Mouse (Mus musculus): ENCODE measurements at regions not wholly inside any gene's neighbourhood (a gene's known extent, or its start where the extent isn't known, plus 50 kb on each side); places are given as distances from the start of the nearest gene placed in this dataset.

GRCm38 (mm10) chr13:33558927-33559326, 74.3 kb downstream of the Serpinb9g start:
- Histone ChIP-seq H3K9me3 (ENCODE audit: control insufficient read depth, insufficient read depth, low read depth, low read length) (no peaks in the 10 kb centered on the region), H3K4me1 (ENCODE audit: control insufficient read depth in 2 of 2, insufficient read depth in 2 of 2, low read length in 2 of 2, poor library complexity in 1 of 2) (no peaks in the 10 kb centered on the region), H3K9ac (ENCODE audit: insufficient read depth, low read depth, low read length, poor library complexity, severe bottlenecking) (no peak overlapping the region), H3K36me3 (ENCODE audit: control insufficient read depth, insufficient read depth, low read length, poor library complexity, severe bottlenecking) (no peaks in the 10 kb centered on the region), H3K27ac (ENCODE audit: insufficient read depth, low read depth, low read length, poor library complexity, severe bottlenecking) (no peak overlapping the region), H3K4me3 (ENCODE audit: insufficient read depth in 1 of 2, low read depth in 1 of 2, low read length in 2 of 2, poor library complexity in 1 of 2, severe bottlenecking in 1 of 2) (no peak overlapping the region)
- in situ Hi-C loops (cut with MboI; ENCODE audit: low sequenced_read_pairs in 2 of 2, unreplicated experiment in 2 of 2) = no loop called here
- no peak for DNase-seq (ENCODE audit: low read depth, low spot score)
- TF ChIP-seq MAFK (IDR thresholded peaks at IDR 0.05; ENCODE audit: insufficient read depth, low read depth, low read length) = no peak
- no peak for TF ChIP-seq HCFC1 (IDR thresholded peaks at IDR 0.05; ENCODE audit: borderline replicate concordance, insufficient read depth, low read length)
- TF ChIP-seq ZNF384 (IDR thresholded peaks at IDR 0.05; ENCODE audit: low read depth, low read length) = no peak
- no peak for TF ChIP-seq ZC3H11A (IDR thresholded peaks at IDR 0.05; ENCODE audit: borderline replicate concordance, low read depth, low read length)
- TF ChIP-seq CHD2 (IDR thresholded peaks at IDR 0.05; ENCODE audit: low read depth, low read length) = no peak

- Histone ChIP-seq H3K9me3 (ENCODE audit: control insufficient read depth, insufficient read depth, low read depth, low read length) (no peaks in the 10 kb centered on the region), H3K9ac (ENCODE audit: insufficient read depth, low read depth, low read length, poor library complexity, severe bottlenecking) (no peak overlapping the region), H3K4me1 (ENCODE audit: control insufficient read depth in 2 of 2, insufficient read depth in 2 of 2, low read length in 2 of 2, poor library complexity in 1 of 2) (no peaks in the 10 kb centered on the region), H3K4me3 (ENCODE audit: insufficient read depth in 1 of 2, low read depth in 1 of 2, low read length in 2 of 2, poor library complexity in 1 of 2, severe bottlenecking in 1 of 2) (no peak overlapping the region), H3K36me3 (ENCODE audit: control insufficient read depth, insufficient read depth, low read length, poor library complexity, severe bottlenecking) (no peaks in the 10 kb centered on the region), H3K27ac (ENCODE audit: insufficient read depth, low read depth, low read length, poor library complexity, severe bottlenecking) (no peak overlapping the region)
- in situ Hi-C loops (cut with MboI; ENCODE audit: low sequenced_read_pairs in 2 of 2, unreplicated experiment in 2 of 2) = no loop called here
- no peak for DNase-seq (ENCODE audit: low read depth, low spot score)
- TF ChIP-seq ZNF384 (IDR thresholded peaks at IDR 0.05; ENCODE audit: low read depth, low read length) = no peak
- TF ChIP-seq CHD2 (IDR thresholded peaks at IDR 0.05; ENCODE audit: low read depth, low read length) = no peak
- no peak for TF ChIP-seq MAFK (IDR thresholded peaks at IDR 0.05; ENCODE audit: insufficient read depth, low read depth, low read length)
- no peak for TF ChIP-seq ZC3H11A (IDR thresholded peaks at IDR 0.05; ENCODE audit: borderline replicate concordance, low read depth, low read length)
- no peak for TF ChIP-seq HCFC1 (IDR thresholded peaks at IDR 0.05; ENCODE audit: borderline replicate concordance, insufficient read depth, low read length)
Observed at GRCm38 (mm10) chr13:33559719-33560118, 75.1 kb downstream of the Serpinb9g start.

- TF ChIP-seq CHD2 (IDR thresholded peaks at IDR 0.05; ENCODE audit: low read depth, low read length) (no peak), ZNF384 (IDR thresholded peaks at IDR 0.05; ENCODE audit: low read depth, low read length) (no peak), MAFK (IDR thresholded peaks at IDR 0.05; ENCODE audit: insufficient read depth, low read depth, low read length) (no peak), ZC3H11A (IDR thresholded peaks at IDR 0.05; ENCODE audit: borderline replicate concordance, low read depth, low read length) (no peak), HCFC1 (IDR thresholded peaks at IDR 0.05; ENCODE audit: borderline replicate concordance, insufficient read depth, low read length) (no peak)
- no peaks in the 10 kb centered on the region for H3K4me1 ChIP-seq (ENCODE audit: control insufficient read depth in 2 of 2, insufficient read depth in 2 of 2, low read length in 2 of 2, poor library complexity in 1 of 2)
- H3K36me3 ChIP-seq (ENCODE audit: control insufficient read depth, insufficient read depth, low read length, poor library complexity, severe bottlenecking) = no peaks in the 10 kb centered on the region
- no peak for DNase-seq (ENCODE audit: low read depth, low spot score)
- H3K4me3 ChIP-seq (ENCODE audit: insufficient read depth in 1 of 2, low read depth in 1 of 2, low read length in 2 of 2, poor library complexity in 1 of 2, severe bottlenecking in 1 of 2) = no peak overlapping the region
- in situ Hi-C loops (cut with MboI; ENCODE audit: low sequenced_read_pairs in 2 of 2, unreplicated experiment in 2 of 2) = no loop called here
- no peak overlapping the region for H3K27ac ChIP-seq (ENCODE audit: insufficient read depth, low read depth, low read length, poor library complexity, severe bottlenecking)
- H3K9ac ChIP-seq (ENCODE audit: insufficient read depth, low read depth, low read length, poor library complexity, severe bottlenecking) = no peak overlapping the region
- no peaks in the 10 kb centered on the region for H3K9me3 ChIP-seq (ENCODE audit: control insufficient read depth, insufficient read depth, low read depth, low read length)
Observed at GRCm38 (mm10) chr13:33561625-33562024, 77.0 kb downstream of the Serpinb9g start.

- Histone ChIP-seq H3K27ac (ENCODE audit: insufficient read depth, low read depth, low read length, poor library complexity, severe bottlenecking) (no peak overlapping the region), H3K9me3 (ENCODE audit: control insufficient read depth, insufficient read depth, low read depth, low read length) (no peaks in the 10 kb centered on the region), H3K9ac (ENCODE audit: insufficient read depth, low read depth, low read length, poor library complexity, severe bottlenecking) (no peak overlapping the region), H3K4me1 (ENCODE audit: control insufficient read depth in 2 of 2, insufficient read depth in 2 of 2, low read length in 2 of 2, poor library complexity in 1 of 2) (no peaks in the 10 kb centered on the region), H3K4me3 (ENCODE audit: insufficient read depth in 1 of 2, low read depth in 1 of 2, low read length in 2 of 2, poor library complexity in 1 of 2, severe bottlenecking in 1 of 2) (no peak overlapping the region), H3K36me3 (ENCODE audit: control insufficient read depth, insufficient read depth, low read length, poor library complexity, severe bottlenecking) (no peaks in the 10 kb centered on the region)
- in situ Hi-C loops (cut with MboI; ENCODE audit: low sequenced_read_pairs in 2 of 2, unreplicated experiment in 2 of 2) = no loop called here
- TF ChIP-seq HCFC1 (IDR thresholded peaks at IDR 0.05; ENCODE audit: borderline replicate concordance, insufficient read depth, low read length) (no peak), ZNF384 (IDR thresholded peaks at IDR 0.05; ENCODE audit: low read depth, low read length) (no peak), MAFK (IDR thresholded peaks at IDR 0.05; ENCODE audit: insufficient read depth, low read depth, low read length) (no peak), CHD2 (IDR thresholded peaks at IDR 0.05; ENCODE audit: low read depth, low read length) (peak; percentile 30; the same call in 1 of the 2 replicates), ZC3H11A (IDR thresholded peaks at IDR 0.05; ENCODE audit: borderline replicate concordance, low read depth, low read length) (no peak)
- peak; percentile 17 for DNase-seq (ENCODE audit: low read depth, low spot score)
Observed at GRCm38 (mm10) chr13:33562928-33563327, 78.3 kb downstream of the Serpinb9g start.

- H3K4me3 ChIP-seq (ENCODE audit: insufficient read depth in 1 of 2, low read depth in 1 of 2, low read length in 2 of 2, poor library complexity in 1 of 2, severe bottlenecking in 1 of 2) = no peak overlapping the region
- H3K27ac ChIP-seq (ENCODE audit: insufficient read depth, low read depth, low read length, poor library complexity, severe bottlenecking) = no peak overlapping the region
- no peak overlapping the region for H3K9ac ChIP-seq (ENCODE audit: insufficient read depth, low read depth, low read length, poor library complexity, severe bottlenecking)
- H3K36me3 ChIP-seq (ENCODE audit: control insufficient read depth, insufficient read depth, low read length, poor library complexity, severe bottlenecking) = no peaks in the 10 kb centered on the region
- no peaks in the 10 kb centered on the region for H3K9me3 ChIP-seq (ENCODE audit: control insufficient read depth, insufficient read depth, low read depth, low read length)
- H3K4me1 ChIP-seq (ENCODE audit: control insufficient read depth in 2 of 2, insufficient read depth in 2 of 2, low read length in 2 of 2, poor library complexity in 1 of 2) = no peaks in the 10 kb centered on the region
- in situ Hi-C loops (cut with MboI; ENCODE audit: low sequenced_read_pairs in 2 of 2, unreplicated experiment in 2 of 2) = no loop called here
- DNase-seq (ENCODE audit: low read depth, low spot score) = no peak
- TF ChIP-seq MAFK (IDR thresholded peaks at IDR 0.05; ENCODE audit: insufficient read depth, low read depth, low read length) (no peak), ZC3H11A (IDR thresholded peaks at IDR 0.05; ENCODE audit: borderline replicate concordance, low read depth, low read length) (no peak), ZNF384 (IDR thresholded peaks at IDR 0.05; ENCODE audit: low read depth, low read length) (no peak), HCFC1 (IDR thresholded peaks at IDR 0.05; ENCODE audit: borderline replicate concordance, insufficient read depth, low read length) (no peak), CHD2 (IDR thresholded peaks at IDR 0.05; ENCODE audit: low read depth, low read length) (no peak)
Observed at GRCm38 (mm10) chr13:33563366-33563765, 78.8 kb downstream of the Serpinb9g start.
